Mouse (Mus musculus) ES-E14 (cell line): ENCODE measurements at regions not wholly inside any gene's neighbourhood (a gene's known extent, or its start where the extent isn't known, plus 50 kb on each side); places are given as distances from the start of the nearest gene placed in this dataset.

Source experiments
- DNase-seq: peaks from one replicate; pipeline ENCODE4 v3.0.0-alpha.2; 2013; ENCODE audit warnings: low read depth, low spot score
- H3K27ac ChIP-seq: 2 replicates; pipeline ENCODE4 v1.5.1; 2012; ENCODE audit warnings: low read depth, mild to moderate bottlenecking, low read length, moderate library complexity, mixed read lengths; ENCODE audit not compliant: poor library complexity, insufficient read depth, severe bottlenecking
- H3K36me3 ChIP-seq: 2 replicates; pipeline ENCODE4 v1.6.1; 2012; ENCODE audit warnings: mild to moderate bottlenecking, low read length, moderate library complexity, mixed read lengths; ENCODE audit not compliant: control insufficient read depth, poor library complexity, insufficient read depth, severe bottlenecking
- H3K4me1 ChIP-seq, 2 experiments: fragments of 150-350 bp in 1 of 2; sonication (generic) in 1 of 2; 2 replicates each; pipeline ENCODE4 v1.6.1; 2012; ENCODE audit warnings: low read length in 2 of 2, mild to moderate bottlenecking in 1 of 2, mixed read lengths in 1 of 2; ENCODE audit not compliant: control insufficient read depth in 2 of 2, insufficient read depth in 2 of 2, poor library complexity in 1 of 2
- H3K4me3 ChIP-seq, 2 experiments: fragments of 150-350 bp in 1 of 2; sonication (generic) in 1 of 2; 2 replicates each; pipeline ENCODE4 v1.5.1; 2012; ENCODE audit warnings: low read length in 2 of 2, low read depth in 1 of 2, mild to moderate bottlenecking in 1 of 2, mixed read lengths in 1 of 2; ENCODE audit not compliant: insufficient read depth in 1 of 2, poor library complexity in 1 of 2, severe bottlenecking in 1 of 2
- H3K9ac ChIP-seq: 2 replicates; pipeline ENCODE4 v1.6.1; 2012; ENCODE audit warnings: low read depth, mild to moderate bottlenecking, low read length, mixed read lengths; ENCODE audit not compliant: poor library complexity, insufficient read depth, severe bottlenecking
- H3K9me3 ChIP-seq: fragments of 150-350 bp; sonication (generic); 2 replicates; pipeline ENCODE4 v1.6.1; 2012; ENCODE audit warnings: low read depth, mild to moderate bottlenecking, low read length; ENCODE audit not compliant: control insufficient read depth, insufficient read depth
- CHD2 ChIP-seq: IDR thresholded peaks from 2 replicates; pipeline ENCODE4 v1.6.1; 2014; ENCODE audit warnings: mild to moderate bottlenecking, low read depth, low read length, inconsistent platforms
- HCFC1 ChIP-seq: IDR thresholded peaks from 2 replicates; pipeline ENCODE4 v1.6.1; 2012; ENCODE audit warnings: low read length, inconsistent platforms, borderline replicate concordance; ENCODE audit not compliant: insufficient read depth
- MAFK ChIP-seq: IDR thresholded peaks from 2 replicates; pipeline ENCODE4 v1.6.1; 2014; ENCODE audit warnings: mild to moderate bottlenecking, low read depth, low read length, inconsistent platforms; ENCODE audit not compliant: insufficient read depth
- ZC3H11A ChIP-seq: IDR thresholded peaks from 2 replicates; pipeline ENCODE4 v1.6.1; 2012; ENCODE audit warnings: low read depth, mild to moderate bottlenecking, inconsistent platforms, low read length, borderline replicate concordance
- ZNF384 ChIP-seq: IDR thresholded peaks from 2 replicates; pipeline ENCODE4 v1.6.1; 2012; ENCODE audit warnings: low read depth, low read length, inconsistent platforms
- in situ Hi-C, 2 experiments: fragments of 600-800 bp; cut with MboI; formaldehyde crosslinking; loops; one replicate each; pipeline ENCODE4 v1.15.1; 2025; ENCODE audit warnings: low sequenced_read_pairs in 2 of 2, inconsistent platforms in 1 of 2; ENCODE audit not compliant: unreplicated experiment in 2 of 2

GRCm38 (mm10) chr17:9976866-9977421 lies 307.4 kb upstream of the Pabpc6 start:
- Histone ChIP-seq H3K9ac (no peak overlapping the region), H3K36me3 (no peaks in the 10 kb centered on the region), H3K4me3 (no peak overlapping the region), H3K27ac (no peak overlapping the region), H3K9me3 (no peaks in the 10 kb centered on the region), H3K4me1 (peaks cover 0 to 4% of the 10 kb centered on the region in 2 experiments; a peak in 2 of 4 replicates)
- in situ Hi-C loops = no loop called here
- TF ChIP-seq ZC3H11A (no peak), ZNF384 (no peak), HCFC1 (no peak), CHD2 (no peak), MAFK (no peak)
- no peak for DNase-seq

GRCm38 (mm10) chr17:9975995-9976394 lies 306.5 kb upstream of the Pabpc6 start:
- TF ChIP-seq CHD2 = no peak
- TF ChIP-seq MAFK = no peak
- TF ChIP-seq HCFC1 = no peak
- TF ChIP-seq ZC3H11A = no peak
- no peak for TF ChIP-seq ZNF384
- peaks cover 0 to 4% of the 10 kb centered on the region in 2 experiments; a peak in 2 of 4 replicates for H3K4me1 ChIP-seq
- no peak overlapping the region for H3K27ac ChIP-seq
- DNase-seq = no peak
- in situ Hi-C loops = no loop called here
- no peak overlapping the region for H3K4me3 ChIP-seq
- no peak overlapping the region for H3K9ac ChIP-seq
- no peaks in the 10 kb centered on the region for H3K9me3 ChIP-seq
- no peaks in the 10 kb centered on the region for H3K36me3 ChIP-seq

- Histone ChIP-seq H3K27ac (no peak overlapping the region), H3K4me1 (peaks cover 0 to 4% of the 10 kb centered on the region in 2 experiments; a peak in 2 of 4 replicates), H3K9ac (no peak overlapping the region), H3K36me3 (no peaks in the 10 kb centered on the region), H3K4me3 (no peak overlapping the region), H3K9me3 (no peaks in the 10 kb centered on the region)
- no peak for DNase-seq
- no peak for TF ChIP-seq HCFC1
- TF ChIP-seq ZC3H11A = no peak
- in situ Hi-C loops = no loop called here
Measured at GRCm38 (mm10) chr17:9975153-9975552, 305.6 kb upstream of the Pabpc6 start.

GRCm38 (mm10) chr17:9967988-9968387 lies 298.5 kb upstream of the Pabpc6 start:
- TF ChIP-seq ZNF384 (no peak), ZC3H11A (no peak), HCFC1 (no peak), CHD2 (no peak), MAFK (no peak)
- no peak overlapping the region for H3K27ac ChIP-seq
- H3K9me3 ChIP-seq = no peaks in the 10 kb centered on the region
- no peaks in the 10 kb centered on the region for H3K4me1 ChIP-seq
- no peak for DNase-seq
- no peak overlapping the region for H3K9ac ChIP-seq
- no peaks in the 10 kb centered on the region for H3K36me3 ChIP-seq
- H3K4me3 ChIP-seq = no peak overlapping the region
- in situ Hi-C loops = no loop called here

- no peak for TF ChIP-seq ZC3H11A
- no peak for TF ChIP-seq HCFC1
- TF ChIP-seq ZNF384 = no peak
- TF ChIP-seq CHD2 = no peak
- no peak for TF ChIP-seq MAFK
- no peak overlapping the region for H3K4me3 ChIP-seq
- in situ Hi-C loops = no loop called here
- H3K36me3 ChIP-seq = no peaks in the 10 kb centered on the region
- no peak overlapping the region for H3K27ac ChIP-seq
- DNase-seq = no peak
- no peak overlapping the region for H3K9ac ChIP-seq
- H3K9me3 ChIP-seq = no peaks in the 10 kb centered on the region
- no peaks in the 10 kb centered on the region for H3K4me1 ChIP-seq
Measured at GRCm38 (mm10) chr17:9962893-9963436, 293.4 kb upstream of the Pabpc6 start.
